Mouse (Mus musculus): Measurements from ENCODE around the gene Cx3cl1. TPM values are rescaled to one million over a fixed set of nuclear protein-coding genes. Genes with fewer than 3 reads are reported as not detected.

Cx3cl1 gene
- total RNA-seq, 2 experiments from 2014 or later: 88.5 to 111 TPM

DNA sequence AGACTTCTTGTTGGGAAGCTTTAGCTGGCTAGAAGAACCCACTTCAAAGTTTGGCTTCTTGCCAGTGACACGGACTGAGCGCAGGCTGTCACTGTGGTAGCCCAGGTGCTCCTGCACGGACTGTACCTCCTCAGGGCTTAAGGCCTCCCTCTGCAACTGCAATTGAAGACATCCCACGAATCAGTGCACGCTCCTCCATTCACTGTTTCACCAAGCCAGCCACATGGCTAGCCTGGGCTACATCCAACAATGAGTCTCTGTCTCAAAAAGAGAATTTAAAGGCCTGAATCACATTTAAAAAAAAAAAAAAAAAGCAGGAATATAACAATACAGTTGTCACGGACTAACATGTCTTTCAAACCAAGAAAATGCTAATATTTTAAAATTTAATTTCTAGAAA is 56.5 kb downstream of the Cx3cl1 start:
- intact Hi-C loops (cut with DNase I): no loop called here
- DNase-seq: no peak

Other genes with a start within 250 kb of the Cx3cl1 start
- gene Cpne2, start 239.0 kb upstream of the Cx3cl1 start, total RNA-seq (2021): 10 to 100 TPM; 56.9 to 67.4 TPM
- gene Rspry1, start 170.1 kb upstream of the Cx3cl1 start, total RNA-seq (2021): 10 to 100 TPM; 42.9 to 47.7 TPM
- gene Fam192a, start 170.0 kb upstream of the Cx3cl1 start, total RNA-seq (2021): 10 to 100 TPM; 39.0 to 54.3 TPM
- gene Arl2bp, start 105.4 kb upstream of the Cx3cl1 start, total RNA-seq (2021): 100 to 1,000 TPM; 134 to 140 TPM
- 1 to 10 TPM; 7.3 to 8.5 TPM for gene Pllp, start 75.7 kb upstream of the Cx3cl1 start, total RNA-seq (2021)
- not detected for gene Ccl22, start 26.4 kb upstream of the Cx3cl1 start, total RNA-seq (2021)
- gene Ccl17, start 38.4 kb downstream of the Cx3cl1 start, total RNA-seq (2021): 1 to 10 TPM; 2.4 to 2.8 TPM
- gene Coq9, start 66.3 kb downstream of the Cx3cl1 start, total RNA-seq (2021): 10 to 100 TPM; 41.8 to 42.4 TPM
- gene Ciapin1, start 66.3 kb downstream of the Cx3cl1 start, total RNA-seq (2021): 10 to 100 TPM; 84.3 to 84.6 TPM
- gene Polr2c, start 85.4 kb downstream of the Cx3cl1 start, total RNA-seq (2021): 10 to 100 TPM; 53.6 to 63.3 TPM
- 100 to 1,000 TPM; 181 to 191 TPM for gene Dok4, start 104.3 kb downstream of the Cx3cl1 start, total RNA-seq (2021)
- 1 to 10 TPM; 4.9 to 5.5 TPM for gene Ccdc102a, start 146.1 kb downstream of the Cx3cl1 start, total RNA-seq (2021)
- under 1 TPM in 1 of 2 experiments, not detected in 1; 0.74 TPM for gene Adgrg5, start 151.7 kb downstream of the Cx3cl1 start, total RNA-seq (2021)
- 100 to 1,000 TPM; 125 to 153 TPM for gene Adgrg1, start 202.7 kb downstream of the Cx3cl1 start, total RNA-seq (2021)
- 1 to 10 TPM; 1.1 to 2.1 TPM for gene Adgrg3, start 245.7 kb downstream of the Cx3cl1 start, total RNA-seq (2021)

Data from left cerebral cortex, postnatal 4 days (tissue).